ENCODE assay signal across 9 mouse cellular contexts in the genomic region with DNA sequence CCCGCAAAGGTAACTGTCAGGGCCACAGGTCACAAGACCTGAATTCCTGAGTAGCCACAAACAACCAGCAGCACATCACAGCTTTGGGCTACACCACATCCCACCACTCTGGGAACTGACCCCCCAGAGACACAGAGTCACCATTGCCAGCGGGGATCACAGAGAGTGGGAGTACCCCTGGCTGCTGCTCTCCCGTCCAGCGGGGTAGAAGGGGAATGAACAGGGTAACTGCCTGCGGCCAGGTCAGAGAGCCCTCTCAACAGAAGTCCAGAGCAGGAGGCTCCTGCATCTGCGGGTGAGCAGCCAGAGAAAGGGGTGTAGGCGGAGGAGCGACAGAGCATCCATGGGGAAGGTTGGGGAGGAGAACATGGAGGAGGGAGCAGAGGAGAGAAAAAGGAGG. TPM values are rescaled to one million over a fixed set of nuclear protein-coding genes. Genes with fewer than 3 reads are reported as not detected.
DNase-seq lines count a peak whose midpoint lies in the region; ATAC-seq and TF ChIP-seq lines count a peak whose summit lies in the region.
"Had no signal": no experiment of that assay in that cellular context is flagged by ENCODE, and none has a peak within 500 bp of the region (broad histone marks: within the 10 kb centered on the region; RNA-seq: fewer than 3 reads in every experiment).

No protein-coding gene starts in this region.

- intact Hi-C loops in heart, postnatal 10 days (cut with DNase I): loop anchor here (5.0 kb wide), 1 partner anchor 34 kb away; no protein-coding TSS in a partner anchor

- peak overlapping the region; percentile 98 for H3K9ac ChIP-seq in heart, embryonic 12.5 days
- peak overlapping the region; percentile 73 for H3K9ac ChIP-seq in ES-Bruce4 (ENCODE audit: low read depth, poor library complexity, severe bottlenecking)
- H3K9ac ChIP-seq in forebrain, embryonic 15.5 days (replicated peaks): peak overlapping the region; percentile 99
- H3K9ac ChIP-seq in liver, embryonic 14.5 days (replicated peaks): peak overlapping the region; percentile 83

- H3K4me1 ChIP-seq in heart, embryonic 12.5 days (replicated peaks): peaks cover 52% of the 10 kb centered on the region
- H3K4me1 ChIP-seq in ES-Bruce4 (ENCODE audit: control insufficient read depth, insufficient read depth, low read length): peaks cover 7% of the 10 kb centered on the region
- H3K4me1 ChIP-seq in forebrain, embryonic 15.5 days: peaks cover 40% of the 10 kb centered on the region
- H3K4me1 ChIP-seq in liver, embryonic 14.5 days (replicated peaks; ENCODE audit: control insufficient read depth in 2 of 2, insufficient read depth in 2 of 2, low read length in 1 of 2): peaks cover 23 to 29% of the 10 kb centered on the region in 2 experiments

- H3K36me3 ChIP-seq in heart, embryonic 12.5 days: peaks cover 21% of the 10 kb centered on the region
- H3K36me3 ChIP-seq in ES-Bruce4 (ENCODE audit: control insufficient read depth, insufficient read depth, low read length, poor library complexity, severe bottlenecking): no peaks in the 10 kb centered on the region
- H3K36me3 ChIP-seq in forebrain, embryonic 15.5 days: peaks cover 9% of the 10 kb centered on the region
- no peaks in the 10 kb centered on the region for H3K36me3 ChIP-seq in liver, embryonic 14.5 days (replicated peaks; ENCODE audit: control insufficient read depth, insufficient read depth, low read depth)

- no peak for TF ChIP-seq POLR2A in ES-Bruce4 (IDR thresholded peaks at IDR 0.05; ENCODE audit: insufficient read depth, low read length)

- no peak for DNase-seq in heart, postnatal 10 days
- DNase-seq in liver, embryonic 14.5 days (ENCODE audit: low read depth in 3 of 3, low spot score in 3 of 3): no peak
- DNase-seq in thymus, postnatal 14 days: no peak
- DNase-seq in adrenal gland, postnatal 25 days: no peak
- DNase-seq in spleen, adult 12 weeks (ENCODE audit: low spot score): no peak

- peak overlapping the region; percentile 97 for H3K4me2 ChIP-seq in heart, embryonic 12.5 days
- peak overlapping the region; percentile 91 for H3K4me2 ChIP-seq in forebrain, embryonic 15.5 days (replicated peaks)
- H3K4me2 ChIP-seq in liver, embryonic 14.5 days (ENCODE audit: low read depth): peak overlapping the region; percentile 94

- no peak for TF ChIP-seq CTCF in ES-Bruce4 (IDR thresholded peaks at IDR 0.05; ENCODE audit: low read depth, low read length)
- TF ChIP-seq CTCF in liver, embryonic 14.5 days (IDR thresholded peaks at IDR 0.05; ENCODE audit: low read depth): no peak

- ATAC-seq in heart, embryonic 12.5 days (ENCODE audit: insufficient number of reproducible peaks, low FRiP score): no peak
- peak; percentile 0; the same call in 1 of the 2 replicates for ATAC-seq in forebrain, embryonic 15.5 days (replicated peaks)
- no peak for ATAC-seq in liver, embryonic 14.5 days (ENCODE audit: insufficient read depth)

- 9% methylated on average over 8 of the region's 8 CpGs for WGBS in heart, embryonic 12.5 days
- 7% methylated on average over 8 of the region's 8 CpGs for WGBS in forebrain, embryonic 15.5 days
- 9% methylated on average over 8 of the region's 8 CpGs for WGBS in liver, embryonic 14.5 days (ENCODE audit: insufficient replicate concordance)

- peak overlapping the region; percentile 65; the same call in 1 of the 2 replicates for H3K27ac ChIP-seq in heart, embryonic 12.5 days (ENCODE audit: poor library complexity, severe bottlenecking)
- H3K27ac ChIP-seq in ES-Bruce4 (ENCODE audit: insufficient read depth, low read length): no peak overlapping the region
- H3K27ac ChIP-seq in forebrain, embryonic 15.5 days (replicated peaks): peak overlapping the region; percentile 83; the same call in 1 of the 2 replicates
- H3K27ac ChIP-seq in liver, embryonic 14.5 days: peak overlapping the region; percentile 49

- H3K9me3 ChIP-seq in heart, embryonic 12.5 days (replicated peaks): no peaks in the 10 kb centered on the region
- no peaks in the 10 kb centered on the region for H3K9me3 ChIP-seq in ES-Bruce4 (replicated peaks; ENCODE audit: control insufficient read depth, insufficient read depth, low read length, poor library complexity, severe bottlenecking)
- H3K9me3 ChIP-seq in forebrain, embryonic 15.5 days: no peaks in the 10 kb centered on the region
- H3K9me3 ChIP-seq in liver, embryonic 14.5 days (ENCODE audit: control insufficient read depth, low read length): no peaks in the 10 kb centered on the region

- H3K4me3 ChIP-seq in heart, embryonic 12.5 days: peak overlapping the region; percentile 82
- H3K4me3 ChIP-seq in ES-Bruce4 (ENCODE audit: low read depth, low read length): peak overlapping the region; percentile 74
- peak overlapping the region; percentile 92 for H3K4me3 ChIP-seq in forebrain, embryonic 15.5 days
- peak overlapping the region; percentile 69 to 75 for H3K4me3 ChIP-seq in liver, embryonic 14.5 days (ENCODE audit: insufficient read depth in 1 of 2, low read depth in 2 of 2, low read length in 2 of 2)

- TF ChIP-seq EP300 in ES-Bruce4 (IDR thresholded peaks at IDR 0.05; ENCODE audit: insufficient read depth, low read depth, low read length): no peak
- no peak for TF ChIP-seq EP300 in liver, embryonic 14.5 days (IDR thresholded peaks at IDR 0.05; ENCODE audit: low read depth)

- H3K27me3 ChIP-seq in heart, embryonic 12.5 days (replicated peaks): peaks cover 39% of the 10 kb centered on the region
- no peaks in the 10 kb centered on the region for H3K27me3 ChIP-seq in ES-Bruce4 (ENCODE audit: control insufficient read depth, insufficient read depth, low read length, poor library complexity, severe bottlenecking)
- peaks cover 38% of the 10 kb centered on the region for H3K27me3 ChIP-seq in forebrain, embryonic 15.5 days
- peaks cover 34% of the 10 kb centered on the region for H3K27me3 ChIP-seq in liver, embryonic 14.5 days (ENCODE audit: control insufficient read depth, insufficient read depth, low read length)

RNA-seq across cellular contexts. Expression of a gene that starts 0.7 kb away (rescaled TPM):
- 0.45 and 0.55 TPM in 2 replicates for polyA plus RNA-seq in heart, embryonic 12.5 days (2016; fragmentation: Nextera tagmentation; extraction: Ambion mirVana)
- under 1 TPM; 0.17 to 0.22 TPM for total RNA-seq in heart, postnatal 10 days (2021)
- 0.25 and 1.2 TPM in 2 replicates for polyA plus RNA-seq in ES-Bruce4 (2011; ENCODE audit: insufficient read depth, insufficient read length, low read depth, missing spikeins)
- 2.2 and 2.7 TPM in 2 replicates for polyA plus RNA-seq in forebrain, embryonic 15.5 days (2015; fragmentation: Nextera tagmentation; extraction: Ambion mirVana)
- polyA plus RNA-seq in liver, embryonic 14.5 days (2012; rRNA removed): 0.17 and 0.30 TPM in 2 replicates
- 0.11 TPM in 1 of 2 replicates, not detected in the other for polyA plus RNA-seq in liver, embryonic 14.5 days (2014; fragmentation: Nextera tagmentation; extraction: Ambion mirVana)
- total RNA-seq in adrenal gland, postnatal 25 days (2021): 1.1 and 2.3 TPM in 2 replicates

RNA-seq across cellular contexts. Expression of a gene that starts 4.9 kb away (rescaled TPM):
- 92.8 and 97.3 TPM in 2 replicates for polyA plus RNA-seq in heart, embryonic 12.5 days (2016; fragmentation: Nextera tagmentation; extraction: Ambion mirVana)
- total RNA-seq in heart, postnatal 10 days (2021): 10 to 100 TPM; 93.4 to 94.9 TPM
- 49.4 and 56.5 TPM in 2 replicates for polyA plus RNA-seq in ES-Bruce4 (2011; ENCODE audit: insufficient read depth, insufficient read length, low read depth, missing spikeins)
- polyA plus RNA-seq in forebrain, embryonic 15.5 days (2015; fragmentation: Nextera tagmentation; extraction: Ambion mirVana): 272 and 277 TPM in 2 replicates
- polyA plus RNA-seq in liver, embryonic 14.5 days (2012; rRNA removed): 34.7 and 41.4 TPM in 2 replicates
- polyA plus RNA-seq in liver, embryonic 14.5 days (2014; fragmentation: Nextera tagmentation; extraction: Ambion mirVana): 38.5 and 46.0 TPM in 2 replicates
- 85.5 and 98.9 TPM in 2 replicates for total RNA-seq in adrenal gland, postnatal 25 days (2021)

RNA-seq across cellular contexts. Expression of a gene that starts 5.4 kb away (rescaled TPM):
- 16.8 and 19.3 TPM in 2 replicates for polyA plus RNA-seq in heart, embryonic 12.5 days (2016; fragmentation: Nextera tagmentation; extraction: Ambion mirVana)
- total RNA-seq in heart, postnatal 10 days (2021): not detected
- polyA plus RNA-seq in ES-Bruce4 (2011; ENCODE audit: insufficient read depth, insufficient read length, low read depth, missing spikeins): not detected in 2 replicates
- polyA plus RNA-seq in forebrain, embryonic 15.5 days (2015; fragmentation: Nextera tagmentation; extraction: Ambion mirVana): 10.4 and 21.1 TPM in 2 replicates
- not detected in 2 replicates for polyA plus RNA-seq in liver, embryonic 14.5 days (2012; rRNA removed)
- polyA plus RNA-seq in liver, embryonic 14.5 days (2014; fragmentation: Nextera tagmentation; extraction: Ambion mirVana): not detected in 2 replicates
- not detected in 2 replicates for total RNA-seq in adrenal gland, postnatal 25 days (2021)
- total RNA-seq: left cerebral cortex, postnatal 36 days had no signal

RNA-seq across cellular contexts. Expression of a gene that starts 7.4 kb away (rescaled TPM):
- polyA plus RNA-seq in heart, embryonic 12.5 days (2016; fragmentation: Nextera tagmentation; extraction: Ambion mirVana): 48.3 and 50.1 TPM in 2 replicates
- total RNA-seq in heart, postnatal 10 days (2021): 10 to 100 TPM; 59.5 to 60.0 TPM
- polyA plus RNA-seq in ES-Bruce4 (2011; ENCODE audit: insufficient read depth, insufficient read length, low read depth, missing spikeins): 17.4 and 17.5 TPM in 2 replicates
- 53.2 and 56.6 TPM in 2 replicates for polyA plus RNA-seq in forebrain, embryonic 15.5 days (2015; fragmentation: Nextera tagmentation; extraction: Ambion mirVana)
- 13.3 and 14.3 TPM in 2 replicates for polyA plus RNA-seq in liver, embryonic 14.5 days (2012; rRNA removed)
- 10.0 and 12.0 TPM in 2 replicates for polyA plus RNA-seq in liver, embryonic 14.5 days (2014; fragmentation: Nextera tagmentation; extraction: Ambion mirVana)
- total RNA-seq in adrenal gland, postnatal 25 days (2021): 36.0 and 49.2 TPM in 2 replicates

RNA-seq across cellular contexts. Expression of a gene that starts 10.8 kb away (rescaled TPM):
- 6.3 and 8.3 TPM in 2 replicates for polyA plus RNA-seq in heart, embryonic 12.5 days (2016; fragmentation: Nextera tagmentation; extraction: Ambion mirVana)
- 1 to 10 TPM; 3.1 to 3.2 TPM for total RNA-seq in heart, postnatal 10 days (2021)
- 31.1 and 36.5 TPM in 2 replicates for polyA plus RNA-seq in ES-Bruce4 (2011; ENCODE audit: insufficient read depth, insufficient read length, low read depth, missing spikeins)
- polyA plus RNA-seq in forebrain, embryonic 15.5 days (2015; fragmentation: Nextera tagmentation; extraction: Ambion mirVana): 2.7 and 3.1 TPM in 2 replicates
- 5.5 and 6.4 TPM in 2 replicates for polyA plus RNA-seq in liver, embryonic 14.5 days (2012; rRNA removed)
- 3.4 and 3.9 TPM in 2 replicates for polyA plus RNA-seq in liver, embryonic 14.5 days (2014; fragmentation: Nextera tagmentation; extraction: Ambion mirVana)
- total RNA-seq in adrenal gland, postnatal 25 days (2021): 5.2 and 5.8 TPM in 2 replicates

Comparison
In these comparisons a context has a peak if more than half of its experiments do, and no peak if none do; other contexts are left out.
1. RNA of a gene that starts 5.4 kb away (polyA plus RNA-seq): 10.4 to 21.1 TPM in forebrain, embryonic 15.5 days and 16.8 to 19.3 TPM in heart, embryonic 12.5 days; not detected in ES-Bruce4 and not detected in liver, embryonic 14.5 days; every median in the first group is over 10 times any median in the second.
2. Peak in every context shown above with its lines, with median percentiles within 50 percentile points of each other: H3K4me2 ChIP-seq, H3K4me3 ChIP-seq and H3K9ac ChIP-seq.